Mouse (Mus musculus) brain, embryonic 18.5 days (tissue): ENCODE data around the gene Rybp.

Experiments used
- DNase-seq: peaks from one replicate; pipeline ENCODE4 v3.0.0-alpha.2; 2012; ENCODE audit warnings: low read depth, low spot score

Rybp gene

DNA sequence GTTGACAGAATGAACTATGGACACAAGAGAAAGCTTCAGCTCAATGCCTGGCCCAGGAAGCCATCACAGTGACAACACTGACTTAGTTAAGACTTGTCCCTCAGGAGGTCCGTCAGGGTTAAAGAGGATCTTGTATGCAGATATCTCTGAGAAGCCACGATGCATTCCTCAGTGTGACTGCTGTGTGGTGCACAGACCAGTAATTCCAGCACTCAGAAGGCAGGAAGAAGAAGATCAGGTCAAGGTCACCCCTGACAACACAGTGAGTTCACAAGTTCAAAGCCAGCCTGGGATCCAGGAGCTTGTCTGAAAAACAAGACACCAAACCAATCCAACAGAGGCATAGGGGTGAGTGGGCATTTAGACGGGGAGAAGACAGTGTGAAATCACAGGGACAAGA lies 67.3 kb downstream of the Rybp start:
- no peak for DNase-seq

DNA sequence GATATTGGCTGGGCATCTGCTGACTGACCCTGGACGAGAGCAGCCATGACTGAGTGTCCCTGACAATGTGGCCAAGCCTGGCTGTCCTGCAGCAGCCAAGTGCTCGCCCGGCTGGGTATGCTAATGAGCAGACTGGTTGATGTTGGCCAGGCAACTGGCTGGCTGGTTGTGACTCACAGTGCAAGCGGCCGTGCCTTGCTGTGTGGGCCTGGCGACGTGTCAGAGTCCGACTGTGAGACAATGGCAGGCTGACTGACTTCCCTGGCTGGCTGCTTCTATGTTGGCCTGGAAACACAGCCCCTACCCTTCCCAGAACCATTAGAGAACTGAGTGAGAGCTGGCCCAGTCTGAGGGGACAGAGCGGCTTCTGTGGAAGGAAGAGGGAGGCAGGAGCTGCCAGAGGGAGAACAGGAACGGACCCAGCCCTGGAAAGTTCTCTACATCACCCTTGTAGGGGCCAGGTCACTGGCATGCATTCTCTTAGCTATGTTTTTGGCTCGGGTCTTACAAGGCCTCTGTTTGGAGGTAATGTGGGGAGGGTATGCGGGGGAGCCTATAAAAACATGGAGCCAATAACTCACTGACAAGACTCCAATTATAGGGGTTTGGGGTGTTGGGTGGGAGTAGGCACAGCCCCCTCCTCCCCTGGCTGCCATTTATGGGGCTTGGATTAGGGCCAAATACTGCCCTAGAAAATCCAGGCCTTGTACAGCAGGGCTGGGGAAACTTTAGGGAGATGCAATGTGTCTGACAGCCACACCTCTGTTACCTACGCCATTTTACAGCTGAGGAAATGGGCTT lies 68.5 kb downstream of the Rybp start:
- DNase-seq = peak; percentile 70

DNA sequence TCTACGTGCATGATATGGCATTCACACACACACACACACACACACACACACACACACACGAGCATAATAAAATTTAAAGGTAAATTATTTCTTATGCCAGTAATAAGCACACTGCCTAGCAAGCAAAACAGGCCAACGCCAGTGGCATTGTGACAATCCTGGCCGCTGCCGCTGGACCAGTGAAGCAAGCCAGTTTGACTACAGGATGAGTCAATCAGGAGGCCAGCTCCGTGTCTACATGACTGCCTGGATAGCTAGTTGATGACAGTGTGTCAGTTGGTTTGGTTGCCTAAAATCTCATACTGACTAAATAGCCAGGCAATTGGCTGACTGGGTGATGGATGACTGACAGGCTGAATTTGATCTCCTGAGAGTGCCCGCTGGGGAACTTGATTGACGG lies 69.8 kb downstream of the Rybp start:
- DNase-seq = no peak

DNA sequence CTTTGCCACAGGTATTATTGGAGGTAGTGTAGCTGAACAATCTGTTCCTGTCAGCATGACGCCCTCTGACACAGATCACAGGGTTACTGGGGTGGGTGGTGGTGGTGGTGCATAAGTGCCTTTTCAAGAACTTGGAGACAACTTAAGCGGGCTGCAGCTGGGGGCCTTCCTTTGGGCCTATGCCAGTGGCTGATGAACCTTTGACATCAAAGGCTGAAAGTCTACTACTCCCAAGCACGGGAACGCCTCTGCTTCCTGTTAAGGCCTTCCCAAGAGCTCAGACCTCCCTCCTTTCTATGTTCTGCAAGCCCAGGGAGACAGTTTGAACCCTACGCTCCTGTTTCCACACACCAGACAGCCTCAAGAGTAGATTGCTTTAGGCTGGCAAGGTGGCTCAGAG lies 70.3 kb downstream of the Rybp start:
- DNase-seq = no peak

DNA sequence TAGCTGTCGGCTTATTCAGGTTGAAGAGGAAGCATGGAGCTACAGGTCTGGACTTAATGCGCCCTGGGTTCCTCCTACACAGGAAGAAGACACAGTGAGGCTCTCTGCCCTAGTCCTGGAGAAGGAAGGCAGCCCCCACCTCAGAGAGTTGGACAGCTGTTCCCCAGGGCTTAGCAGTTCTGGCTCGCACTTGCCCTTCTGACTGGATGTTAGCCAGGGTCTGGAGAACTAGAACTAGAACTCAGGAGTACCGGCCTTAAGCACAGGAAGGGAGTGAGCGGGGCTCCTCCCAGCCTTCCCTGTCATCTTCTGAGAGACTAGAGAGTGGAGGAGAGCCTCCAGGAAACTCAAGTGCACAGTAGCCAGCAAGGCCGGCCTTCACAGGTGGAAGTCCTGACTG lies 71.5 kb downstream of the Rybp start:
- no peak for DNase-seq

DNA sequence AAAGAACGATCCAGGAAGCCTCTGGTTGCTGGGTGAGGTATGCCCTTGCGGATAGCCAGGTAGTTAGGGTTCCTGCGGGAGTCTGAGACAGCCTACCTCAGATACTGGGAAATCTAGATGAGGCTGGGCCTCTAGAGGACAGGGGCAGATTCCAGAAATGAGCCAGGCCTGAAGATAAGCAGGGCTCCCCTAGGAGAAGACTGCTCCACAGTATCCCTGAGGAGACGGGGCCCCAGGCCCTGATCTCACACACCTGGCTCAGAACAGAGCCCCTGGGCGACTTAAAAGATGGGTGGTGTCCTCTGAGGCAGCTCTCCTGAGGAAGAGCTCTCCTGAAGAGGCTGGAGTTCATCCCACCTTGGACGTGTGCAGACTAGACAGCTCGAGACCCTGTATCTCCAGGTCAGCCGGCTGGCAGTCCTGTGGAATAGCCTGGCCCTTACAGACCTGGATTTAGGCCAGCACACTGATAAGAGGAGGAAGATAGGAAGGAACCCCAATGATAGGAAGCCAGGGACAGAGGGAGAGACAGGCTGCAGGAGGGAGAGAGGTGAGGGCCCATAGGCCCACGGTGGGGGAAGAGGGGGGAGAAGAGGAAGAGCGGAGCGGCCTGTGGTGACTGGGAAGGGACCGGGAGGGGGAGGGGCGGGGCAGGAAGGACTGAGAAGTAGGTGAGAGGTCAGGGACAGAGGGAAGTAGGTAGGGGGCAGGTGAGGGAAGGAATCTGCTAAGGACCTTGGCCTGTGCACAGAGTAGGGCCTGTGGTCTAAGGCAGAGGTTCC lies 73.0 kb downstream of the Rybp start:
- no peak for DNase-seq

DNA sequence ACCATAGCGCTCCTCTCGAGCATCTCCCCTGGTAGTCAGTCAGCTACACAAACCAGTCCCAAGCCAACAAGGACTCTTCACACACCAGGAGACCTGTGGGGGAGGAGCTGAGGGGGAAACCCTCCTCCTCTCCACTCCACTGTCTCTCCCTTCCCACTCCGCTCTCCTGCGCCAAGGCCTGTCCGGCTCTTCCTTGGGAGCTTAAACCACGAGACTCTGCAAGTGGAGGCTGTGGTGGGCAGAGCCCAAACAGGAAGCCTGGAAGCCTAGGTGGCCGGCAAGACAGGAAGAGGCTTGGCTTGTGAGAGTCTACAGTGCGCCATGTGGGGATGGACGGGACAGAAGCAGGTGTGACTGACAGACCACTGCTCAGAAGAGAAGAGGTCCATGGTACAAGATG lies 73.7 kb downstream of the Rybp start:
- DNase-seq = no peak

DNA sequence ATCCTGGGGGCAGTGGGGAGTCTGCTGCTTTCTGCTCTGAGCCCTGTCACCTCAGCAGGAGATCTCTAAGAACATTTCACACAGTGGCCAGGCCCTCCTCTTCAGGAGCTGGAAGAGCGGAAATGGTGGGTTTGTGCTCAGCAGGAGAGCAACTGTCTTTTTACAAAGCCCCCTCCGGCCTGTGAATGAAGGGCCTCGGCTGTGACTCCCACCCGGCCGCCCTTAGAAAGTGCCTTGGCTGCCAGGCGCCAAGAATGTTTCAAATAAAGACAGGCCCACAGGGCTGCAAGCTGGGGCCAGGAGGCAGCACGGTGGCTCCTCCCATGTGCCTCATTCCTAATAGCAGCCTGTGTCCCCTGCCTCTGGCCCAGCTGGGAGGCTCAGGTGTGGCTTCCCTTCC lies 74.5 kb downstream of the Rybp start:
- DNase-seq = no peak

DNA sequence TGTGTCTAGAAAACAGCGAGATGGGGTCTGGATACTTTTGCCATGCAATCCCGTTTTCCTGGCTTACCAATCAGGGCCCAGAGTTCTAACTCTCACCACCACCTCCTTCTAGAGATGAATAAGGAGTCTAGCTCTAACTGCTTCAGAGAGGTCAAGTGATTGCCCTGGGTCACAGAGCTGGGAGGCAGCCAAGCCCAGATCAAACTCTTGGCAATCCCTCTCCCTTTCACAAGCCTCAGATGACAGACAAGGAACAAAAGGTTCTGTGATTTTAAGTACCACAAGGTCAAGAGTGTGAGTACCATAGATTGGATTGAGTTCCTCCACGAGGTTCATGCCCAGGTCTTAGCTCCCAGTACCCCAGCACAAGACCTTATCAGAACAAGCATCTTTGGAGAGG lies 75.6 kb downstream of the Rybp start:
- DNase-seq = no peak

DNA sequence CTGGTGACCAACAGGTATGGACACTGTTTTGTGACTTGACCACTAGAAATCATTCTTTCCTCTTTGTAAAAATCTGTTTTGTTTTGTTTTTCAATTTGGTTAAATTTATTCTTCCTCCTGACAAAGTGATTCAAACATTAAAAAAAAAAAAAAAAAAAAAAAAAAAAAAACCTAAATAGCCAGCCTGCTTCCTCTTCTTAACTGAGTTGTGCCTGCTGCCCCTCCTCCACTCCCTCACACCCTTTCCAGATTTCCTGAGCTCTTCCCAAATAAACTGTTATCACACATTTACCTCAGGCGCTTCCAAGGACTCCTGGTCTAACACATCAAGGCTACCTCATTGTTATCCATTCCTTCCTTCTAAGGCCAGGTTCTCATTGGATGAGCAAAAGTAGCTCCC lies 76.8 kb downstream of the Rybp start:
- no peak for DNase-seq

DNA sequence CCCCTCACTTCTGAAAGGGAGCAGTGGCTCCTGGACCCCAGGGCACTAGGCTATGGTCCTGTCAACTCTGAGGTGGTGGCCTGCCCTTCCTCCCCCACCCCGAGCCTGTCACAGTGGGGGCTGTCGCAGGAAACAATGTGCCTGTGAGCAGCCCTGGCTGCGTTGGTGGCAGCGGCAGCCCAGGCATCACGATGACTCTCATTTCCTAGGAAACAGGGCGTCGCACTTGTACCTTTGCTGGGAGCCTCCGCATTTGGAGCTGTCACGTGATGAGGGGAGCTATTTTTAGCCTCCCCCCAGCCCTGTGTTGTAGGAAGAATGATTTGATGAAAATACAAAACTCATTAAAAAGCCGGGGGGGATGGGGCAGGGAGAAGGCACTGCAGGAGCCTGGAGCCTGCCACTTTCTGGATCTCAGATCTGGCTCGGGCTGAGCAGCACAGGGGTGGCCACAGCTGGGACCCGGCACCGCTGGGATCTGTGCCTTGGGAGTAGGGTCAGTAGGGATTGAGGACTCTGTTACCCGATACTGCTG lies 80.5 kb downstream of the Rybp start:
- peak; percentile 70 for DNase-seq

DNA sequence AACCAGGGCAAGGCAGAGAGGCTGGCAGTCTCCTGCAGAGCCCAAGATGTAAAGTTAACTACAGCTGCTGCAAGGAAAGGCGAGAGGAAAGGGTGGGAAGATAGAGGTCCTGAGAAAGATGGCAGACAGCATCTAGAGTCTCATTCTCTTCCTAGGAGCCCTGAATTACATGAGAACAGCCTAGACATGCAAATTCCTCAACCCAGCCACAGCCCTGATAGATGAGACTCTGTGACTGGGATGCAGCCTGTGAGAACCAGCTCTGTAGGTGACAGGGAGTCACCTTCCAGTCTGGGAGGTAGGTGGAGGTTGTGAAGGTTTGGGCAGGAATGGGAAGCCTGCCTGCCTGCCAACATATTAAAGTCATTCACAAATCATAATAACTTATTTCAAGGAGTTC lies 81.0 kb downstream of the Rybp start:
- DNase-seq = no peak

DNA sequence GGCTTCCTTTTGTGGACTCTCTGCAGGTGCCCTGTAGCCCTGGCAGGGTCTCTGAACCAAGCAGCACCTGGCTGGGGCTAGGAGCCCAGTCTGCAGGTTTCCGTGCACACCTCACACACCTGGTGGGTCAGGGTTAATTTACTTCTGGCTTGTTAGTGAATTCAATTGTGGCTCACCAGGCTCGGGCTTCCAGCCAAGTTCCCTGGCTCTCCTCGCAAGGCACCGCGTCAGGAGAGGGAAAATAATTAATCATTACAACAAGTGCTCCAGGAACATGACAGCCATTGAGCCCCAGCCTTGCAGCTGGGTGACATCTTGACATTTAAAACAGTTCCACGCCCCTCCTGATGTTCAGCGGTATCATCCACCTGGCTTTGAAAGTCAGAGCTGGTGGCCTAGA lies 82.8 kb downstream of the Rybp start:
- no peak for DNase-seq

DNA sequence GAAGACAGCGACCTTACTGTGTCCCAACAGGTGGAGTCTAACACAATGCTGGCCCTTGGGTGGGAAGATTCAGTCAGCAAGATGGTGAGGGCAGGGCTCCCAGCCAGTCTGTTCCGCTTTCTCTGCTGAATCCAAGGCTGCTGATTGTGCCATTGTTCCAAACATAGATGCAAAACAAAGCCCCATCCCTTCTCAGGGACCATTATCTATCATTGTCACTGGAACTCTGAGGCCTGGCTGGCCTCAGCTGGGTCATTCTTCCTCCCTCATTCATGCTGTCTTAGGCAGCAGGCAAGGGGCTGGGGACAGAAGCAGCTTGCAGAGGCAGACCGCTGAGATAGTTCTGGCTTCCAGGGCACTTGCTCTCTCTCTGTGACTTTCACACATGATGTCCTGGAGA lies 83.8 kb downstream of the Rybp start:
- DNase-seq = no peak

DNA sequence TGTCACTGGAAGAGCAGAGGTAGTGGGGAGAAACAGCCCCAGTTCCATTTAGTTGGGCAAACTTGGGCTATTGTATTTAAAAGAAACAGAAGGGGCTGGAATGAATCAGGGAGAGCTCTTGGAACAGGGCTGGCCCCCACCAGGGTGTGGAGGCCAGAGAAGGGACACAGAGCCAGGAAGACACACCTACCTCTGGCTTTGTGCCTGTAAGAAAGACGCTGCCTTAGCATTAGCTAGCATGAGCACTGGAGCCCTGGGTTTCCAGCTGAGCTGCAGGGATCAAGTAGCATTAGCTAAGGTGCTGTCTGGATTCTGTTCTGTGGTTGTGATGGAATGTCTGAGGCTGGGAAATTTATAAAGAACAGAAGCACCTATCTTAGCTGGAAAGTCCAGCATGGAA lies 85.2 kb downstream of the Rybp start:
- DNase-seq = no peak

DNA sequence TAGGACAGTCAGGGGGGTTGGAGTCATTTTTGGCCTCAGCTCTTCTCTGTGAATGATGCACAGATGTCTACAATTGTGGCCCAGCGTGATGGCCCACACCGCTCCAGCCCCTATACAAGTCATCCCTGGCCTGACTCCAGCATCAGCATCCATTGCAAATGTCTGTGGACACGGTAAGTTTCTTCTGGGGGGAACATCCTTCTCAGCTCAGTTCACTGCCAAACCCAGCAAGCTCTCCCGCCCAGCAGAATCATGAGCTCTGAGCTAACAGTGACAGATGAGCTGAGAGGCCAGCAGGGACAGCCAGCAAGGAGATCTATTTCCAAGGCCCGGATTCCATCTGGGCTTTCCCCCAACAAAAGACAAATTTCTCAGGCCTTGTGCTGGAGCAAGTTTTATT lies 90.2 kb downstream of the Rybp start:
- no peak for DNase-seq

DNA sequence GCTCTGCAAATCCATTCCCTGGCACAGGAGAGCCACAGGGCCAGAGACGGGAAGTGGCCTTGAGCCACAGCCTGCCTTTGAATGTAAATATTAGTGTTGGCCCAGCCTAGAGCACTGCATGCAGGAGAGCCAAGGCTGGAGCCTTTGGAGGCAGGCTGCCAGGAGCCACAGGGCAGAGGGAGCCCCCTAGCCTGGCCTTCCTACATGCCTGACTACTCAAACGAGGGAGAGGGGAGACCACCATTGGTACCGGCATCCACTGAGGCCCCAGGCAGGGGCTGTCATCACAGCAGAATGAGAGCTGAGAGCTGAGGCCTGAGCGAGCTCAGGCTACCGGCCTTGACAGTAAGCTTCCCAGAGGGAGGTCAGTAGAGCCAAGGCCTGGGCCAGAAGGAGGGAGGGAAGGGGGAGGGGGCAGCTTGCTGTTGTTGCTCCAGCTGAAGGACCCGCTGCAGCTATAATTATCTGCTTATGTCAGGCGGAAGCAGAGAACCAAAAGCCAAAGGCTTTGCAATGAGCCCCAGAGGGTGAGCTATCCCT lies 91.3 kb downstream of the Rybp start:
- no peak for DNase-seq

DNA sequence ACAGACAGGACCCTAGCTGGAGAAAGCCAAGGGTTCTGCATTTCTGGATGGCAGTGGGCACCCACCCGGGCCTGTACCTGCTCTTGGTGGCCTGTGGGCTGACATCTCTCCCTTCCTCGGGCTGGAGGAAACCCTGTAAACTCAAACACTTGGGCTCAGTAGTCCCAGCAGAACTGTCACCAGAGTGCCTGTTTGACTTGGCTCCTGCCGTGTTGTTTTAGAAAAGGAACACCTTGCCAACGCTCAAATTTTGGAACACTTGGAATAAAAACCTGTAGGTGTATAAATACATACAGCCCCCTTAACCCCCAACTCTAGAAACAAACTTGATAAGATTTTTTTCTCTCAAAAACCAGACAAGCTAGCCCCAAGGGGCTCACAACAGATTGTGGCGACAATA lies 92.2 kb downstream of the Rybp start:
- no peak for DNase-seq

DNA sequence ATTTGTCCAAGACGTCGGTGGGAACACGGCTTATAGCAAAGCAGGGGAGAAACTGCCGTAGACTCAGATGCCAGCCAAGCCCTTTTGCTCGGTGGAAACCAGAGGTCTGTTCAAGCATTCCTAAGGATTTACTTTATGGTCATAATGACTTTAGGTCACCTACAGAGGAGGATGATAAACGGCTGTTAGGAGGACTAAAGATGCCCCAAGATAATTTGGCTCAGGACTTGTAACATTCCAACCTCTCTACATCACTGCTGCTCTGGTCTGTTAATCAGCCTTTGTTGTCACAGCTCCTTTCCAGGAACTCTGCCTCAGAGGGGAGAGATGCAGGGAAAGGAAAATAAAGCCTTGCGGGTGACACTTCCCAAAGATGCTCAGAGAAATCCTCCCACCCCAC lies 93.5 kb downstream of the Rybp start:
- DNase-seq = no peak

DNA sequence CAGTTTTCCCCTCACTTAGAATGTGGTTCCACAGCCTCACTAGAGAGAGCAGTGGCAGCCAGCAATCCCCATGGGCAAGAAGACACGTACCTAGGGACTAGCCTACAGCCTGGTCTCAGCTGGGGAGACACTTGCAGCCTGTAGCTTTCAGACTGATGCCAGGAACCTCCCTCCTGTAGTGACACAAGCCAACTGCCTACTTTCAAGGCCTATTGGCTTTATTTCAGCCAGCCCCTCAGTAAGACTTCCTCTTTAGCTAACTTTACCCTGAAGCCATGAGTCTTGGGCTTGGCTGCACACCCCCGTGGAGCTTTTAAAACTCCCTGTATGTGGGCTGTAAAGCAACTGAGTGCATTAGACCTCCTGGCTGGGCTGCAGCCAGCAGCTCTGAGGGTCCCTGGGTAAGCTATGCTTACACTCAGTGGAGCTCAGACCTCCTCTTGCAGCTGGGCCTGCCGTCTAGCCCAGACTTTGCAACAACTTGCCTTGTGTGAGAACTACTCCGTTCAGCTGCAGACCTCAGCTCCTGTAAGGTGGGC lies 94.5 kb downstream of the Rybp start:
- DNase-seq = no peak

DNA sequence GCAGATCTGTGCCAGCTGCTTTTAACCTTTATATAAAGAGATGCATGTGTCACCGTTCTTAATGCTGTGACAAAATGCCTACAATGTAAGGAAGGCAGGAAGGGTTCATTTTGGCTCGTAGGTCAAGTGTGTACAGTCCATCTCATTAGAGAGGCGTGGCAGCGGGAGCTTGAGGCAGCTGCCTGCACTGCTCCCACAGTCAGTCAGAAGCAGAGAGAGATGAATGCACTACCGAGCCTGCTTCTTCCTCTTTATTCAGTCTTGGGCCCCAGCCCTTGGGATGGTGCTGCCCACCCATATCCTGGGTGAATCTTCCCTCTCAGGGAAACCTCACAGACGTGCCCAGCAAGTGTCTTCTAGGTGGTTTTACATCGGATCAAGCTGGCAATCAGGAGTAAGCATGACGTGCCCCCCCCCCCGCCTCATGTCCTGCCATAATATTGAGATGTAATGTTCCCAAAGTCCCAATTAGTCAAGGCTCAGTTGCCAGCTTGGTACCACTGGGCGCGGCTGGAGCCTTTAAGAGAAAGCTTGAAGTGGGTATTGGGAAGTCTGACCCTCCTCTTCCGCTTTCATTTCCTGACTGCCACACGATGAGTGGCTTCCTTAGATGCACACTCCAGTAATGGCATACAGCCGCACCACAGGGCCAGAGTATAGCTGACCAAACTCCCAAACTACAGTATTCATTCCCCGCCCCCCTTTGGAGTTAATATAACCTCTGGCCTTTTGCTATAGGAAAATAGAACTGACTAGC lies 96.3 kb downstream of the Rybp start:
- no peak for DNase-seq

DNA sequence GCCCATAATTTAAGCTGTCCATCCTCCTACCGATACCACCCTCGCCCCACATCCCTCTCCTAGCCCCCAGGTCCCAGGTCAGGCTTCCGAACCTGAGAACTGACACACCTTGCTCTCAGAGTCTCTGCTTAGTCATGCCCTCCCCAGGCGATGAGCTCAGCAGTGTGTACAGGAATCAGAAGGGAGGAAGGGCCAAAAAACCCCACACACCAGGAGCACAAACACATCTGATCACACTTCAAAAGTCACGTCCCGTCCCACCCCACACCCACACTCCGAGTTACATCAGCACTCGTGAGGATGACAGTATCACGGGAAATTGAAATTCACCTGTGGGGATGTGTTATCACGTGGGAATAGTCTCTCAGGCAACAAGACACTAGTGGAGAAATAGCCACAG lies 97.0 kb downstream of the Rybp start:
- no peak for DNase-seq
